Mouse (Mus musculus) embryonic fibroblast, embryonic 13.5 days (primary cell): Measurements from ENCODE around the gene Trpm8.

Experiments
- CTCF ChIP-seq: IDR thresholded peaks from 2 replicates; pipeline ENCODE4 v1.5.1; 2011; ENCODE audit warnings: mild to moderate bottlenecking, control low read depth, low read length, moderate library complexity, borderline replicate concordance; ENCODE audit not compliant: insufficient read depth
- POLR2A ChIP-seq: IDR thresholded peaks from 2 replicates; pipeline ENCODE4 v1.6.1; 2011; ENCODE audit warnings: low read depth, mild to moderate bottlenecking, control low read depth, low read length, moderate library complexity

- TF ChIP-seq POLR2A (no peak), CTCF (no peak)
Measured at GRCm38 (mm10) chr1:88431262-88431661, 153.8 kb downstream of the Trpm8 start.
